Mouse (Mus musculus): Measurements from ENCODE around the gene Dkk3. TPM values are rescaled to one million over a fixed set of nuclear protein-coding genes. Genes with fewer than 3 reads are reported as not detected.
A peak's percentile ranks its signal among the peaks of the same experiment; 100 is the strongest.

Dkk3 gene
- polyA plus RNA-seq, 1 experiment from 2014 or later: 22.4 TPM

GRCm38 (mm10) chr7:112164430-112164829 lies 5.6 kb upstream of the Dkk3 start:
- H3K4me2 ChIP-seq (replicated peaks): no peak overlapping the region
- no peaks in the 10 kb centered on the region for H3K9me3 ChIP-seq
- no peak overlapping the region for H3K9ac ChIP-seq (replicated peaks)
- ATAC-seq (ENCODE audit: low FRiP score, low read depth): no peak
- H3K36me3 ChIP-seq: no peaks in the 10 kb centered on the region
- H3K4me3 ChIP-seq: no peak overlapping the region
- H3K27ac ChIP-seq (replicated peaks): no peak overlapping the region
- WGBS: 81% methylated on average over 3 of the region's 3 CpGs
- peaks cover under 1% of the 10 kb centered on the region; the same call in 1 of the 2 replicates for H3K27me3 ChIP-seq
- H3K4me1 ChIP-seq: no peaks in the 10 kb centered on the region

GRCm38 (mm10) chr7:112159835-112160234 lies 978 bp upstream of the Dkk3 start:
- H3K4me2 ChIP-seq (replicated peaks): no peak overlapping the region
- no peaks in the 10 kb centered on the region for H3K9me3 ChIP-seq
- 26% methylated on average over 5 of the region's 6 CpGs for WGBS
- no peak overlapping the region for H3K4me3 ChIP-seq
- peaks cover 19% of the 10 kb centered on the region for H3K4me1 ChIP-seq
- H3K36me3 ChIP-seq: no peaks in the 10 kb centered on the region
- H3K9ac ChIP-seq (replicated peaks): no peak overlapping the region
- no peak for ATAC-seq (ENCODE audit: low FRiP score, low read depth)
- peaks cover 32% of the 10 kb centered on the region for H3K27me3 ChIP-seq
- no peak overlapping the region for H3K27ac ChIP-seq (replicated peaks)

- Histone ChIP-seq H3K9ac (replicated peaks) (peak overlapping the region; percentile 62; the same call in 1 of the 2 replicates), H3K9me3 (no peaks in the 10 kb centered on the region), H3K4me3 (peak overlapping the region; percentile 48), H3K27ac (replicated peaks) (no peak overlapping the region), H3K4me2 (replicated peaks) (peak overlapping the region; percentile 67), H3K4me1 (peaks cover 19% of the 10 kb centered on the region), H3K27me3 (peaks cover 32% of the 10 kb centered on the region), H3K36me3 (no peaks in the 10 kb centered on the region)
- WGBS: 2% methylated on average over 23 of the region's 23 CpGs
- ATAC-seq (ENCODE audit: low FRiP score, low read depth): peak; percentile 59
These were observed 528 bp downstream of the Dkk3 start for GRCm38 (mm10) chr7:112158316-112158741.

- Histone ChIP-seq H3K4me2 (replicated peaks) (peak overlapping the region; percentile 67), H3K27me3 (peaks cover 32% of the 10 kb centered on the region), H3K9me3 (no peaks in the 10 kb centered on the region), H3K4me3 (peak overlapping the region; percentile 48), H3K36me3 (no peaks in the 10 kb centered on the region), H3K9ac (replicated peaks) (peak overlapping the region; percentile 62; the same call in 1 of the 2 replicates), H3K27ac (replicated peaks) (no peak overlapping the region), H3K4me1 (peaks cover 19% of the 10 kb centered on the region)
- ATAC-seq (ENCODE audit: low FRiP score, low read depth): peak; percentile 35; the same call in 1 of the 2 replicates
- WGBS: 11% methylated on average over 23 of the region's 23 CpGs
These were observed 1.1 kb downstream of the Dkk3 start for GRCm38 (mm10) chr7:112157584-112158315.

GRCm38 (mm10) chr7:112155194-112155593 lies 3.7 kb downstream of the Dkk3 start:
- Histone ChIP-seq H3K4me2 (replicated peaks) (no peak overlapping the region), H3K9ac (replicated peaks) (no peak overlapping the region), H3K4me1 (peaks cover 19% of the 10 kb centered on the region), H3K9me3 (no peaks in the 10 kb centered on the region), H3K27me3 (peaks cover 32% of the 10 kb centered on the region), H3K27ac (replicated peaks) (no peak overlapping the region), H3K36me3 (no peaks in the 10 kb centered on the region), H3K4me3 (no peak overlapping the region)
- WGBS: 40% methylated on average over 1 of the region's 1 CpGs
- ATAC-seq (ENCODE audit: low FRiP score, low read depth): no peak

- Histone ChIP-seq H3K9me3 (no peaks in the 10 kb centered on the region), H3K27me3 (peaks cover 32% of the 10 kb centered on the region), H3K4me2 (replicated peaks) (no peak overlapping the region), H3K36me3 (no peaks in the 10 kb centered on the region), H3K9ac (replicated peaks) (no peak overlapping the region), H3K4me1 (peaks cover 19% of the 10 kb centered on the region), H3K27ac (replicated peaks) (no peak overlapping the region), H3K4me3 (no peak overlapping the region)
- 83% methylated on average over 4 of the region's 4 CpGs for WGBS
- no peak for ATAC-seq (ENCODE audit: low FRiP score, low read depth)
These were observed 4.4 kb downstream of the Dkk3 start for GRCm38 (mm10) chr7:112154445-112154844.

- ATAC-seq (ENCODE audit: low FRiP score, low read depth): no peak
- Histone ChIP-seq H3K36me3 (no peaks in the 10 kb centered on the region), H3K4me3 (no peak overlapping the region), H3K27ac (replicated peaks) (no peak overlapping the region), H3K4me1 (peaks cover 1% of the 10 kb centered on the region; the same call in 1 of the 2 replicates), H3K9me3 (no peaks in the 10 kb centered on the region), H3K9ac (replicated peaks) (no peak overlapping the region), H3K4me2 (replicated peaks) (no peak overlapping the region), H3K27me3 (no peaks in the 10 kb centered on the region)
- 95% methylated on average over 10 of the region's 10 CpGs for WGBS
These were observed 9.7 kb downstream of the Dkk3 start for GRCm38 (mm10) chr7:112149113-112149512.

- Histone ChIP-seq H3K36me3 (no peaks in the 10 kb centered on the region), H3K4me3 (no peak overlapping the region), H3K4me2 (replicated peaks) (no peak overlapping the region), H3K4me1 (peaks cover 11% of the 10 kb centered on the region; the same call in 1 of the 2 replicates), H3K9ac (replicated peaks) (no peak overlapping the region), H3K27me3 (no peaks in the 10 kb centered on the region), H3K9me3 (no peaks in the 10 kb centered on the region), H3K27ac (replicated peaks) (no peak overlapping the region)
- 89% methylated on average over 2 of the region's 2 CpGs for WGBS
- ATAC-seq (ENCODE audit: low FRiP score, low read depth): no peak
These were observed 10.9 kb downstream of the Dkk3 start for GRCm38 (mm10) chr7:112147979-112148378.

- H3K4me2 ChIP-seq (replicated peaks): no peak overlapping the region
- peaks cover 13% of the 10 kb centered on the region; the same call in 1 of the 2 replicates for H3K4me1 ChIP-seq
- no peaks in the 10 kb centered on the region for H3K27me3 ChIP-seq
- 35% methylated on average over 11 of the region's 11 CpGs for WGBS
- no peak overlapping the region for H3K27ac ChIP-seq (replicated peaks)
- H3K9ac ChIP-seq (replicated peaks): no peak overlapping the region
- H3K9me3 ChIP-seq: no peaks in the 10 kb centered on the region
- no peak overlapping the region for H3K4me3 ChIP-seq
- ATAC-seq (ENCODE audit: low FRiP score, low read depth): no peak
- no peaks in the 10 kb centered on the region for H3K36me3 ChIP-seq
These were observed 14.1 kb downstream of the Dkk3 start for GRCm38 (mm10) chr7:112144646-112145179.

- no peaks in the 10 kb centered on the region for H3K27me3 ChIP-seq
- WGBS: 74% methylated on average over 4 of the region's 4 CpGs
- H3K4me1 ChIP-seq: peaks cover 13% of the 10 kb centered on the region; the same call in 1 of the 2 replicates
- ATAC-seq (ENCODE audit: low FRiP score, low read depth): no peak
- H3K9ac ChIP-seq (replicated peaks): no peak overlapping the region
- no peak overlapping the region for H3K27ac ChIP-seq (replicated peaks)
- no peak overlapping the region for H3K4me2 ChIP-seq (replicated peaks)
- no peak overlapping the region for H3K4me3 ChIP-seq
- H3K9me3 ChIP-seq: no peaks in the 10 kb centered on the region
- no peaks in the 10 kb centered on the region for H3K36me3 ChIP-seq
These were observed 14.9 kb downstream of the Dkk3 start for GRCm38 (mm10) chr7:112143978-112144377.

- no peak for ATAC-seq (ENCODE audit: low FRiP score, low read depth)
- WGBS: 57% methylated on average over 7 of the region's 7 CpGs
- H3K4me1 ChIP-seq: peaks cover 13% of the 10 kb centered on the region; the same call in 1 of the 2 replicates
- H3K4me3 ChIP-seq: no peak overlapping the region
- no peak overlapping the region for H3K27ac ChIP-seq (replicated peaks)
- H3K9me3 ChIP-seq: no peaks in the 10 kb centered on the region
- H3K9ac ChIP-seq (replicated peaks): no peak overlapping the region
- H3K4me2 ChIP-seq (replicated peaks): no peak overlapping the region
- no peaks in the 10 kb centered on the region for H3K27me3 ChIP-seq
- H3K36me3 ChIP-seq: no peaks in the 10 kb centered on the region
These were observed 15.8 kb downstream of the Dkk3 start for GRCm38 (mm10) chr7:112143090-112143500.

GRCm38 (mm10) chr7:112142616-112143015 lies 16.2 kb downstream of the Dkk3 start:
- no peak overlapping the region for H3K9ac ChIP-seq (replicated peaks)
- no peaks in the 10 kb centered on the region for H3K9me3 ChIP-seq
- H3K4me2 ChIP-seq (replicated peaks): no peak overlapping the region
- no peak overlapping the region for H3K27ac ChIP-seq (replicated peaks)
- H3K4me3 ChIP-seq: no peak overlapping the region
- H3K27me3 ChIP-seq: no peaks in the 10 kb centered on the region
- 74% methylated on average over 3 of the region's 3 CpGs for WGBS
- no peak for ATAC-seq (ENCODE audit: low FRiP score, low read depth)
- H3K4me1 ChIP-seq: peaks cover 13% of the 10 kb centered on the region; the same call in 1 of the 2 replicates
- H3K36me3 ChIP-seq: no peaks in the 10 kb centered on the region

All from midbrain, embryonic 12.5 days (tissue).